Mouse (Mus musculus): ENCODE data around the gene Adgrl3. TPM values are rescaled to one million over a fixed set of nuclear protein-coding genes. Genes with fewer than 3 reads are reported as not detected.

Adgrl3 gene
- polyA plus RNA-seq (2016; fragmentation: Nextera tagmentation; extraction: Ambion mirVana): 45.5 and 48.7 TPM in 2 replicates

DNA sequence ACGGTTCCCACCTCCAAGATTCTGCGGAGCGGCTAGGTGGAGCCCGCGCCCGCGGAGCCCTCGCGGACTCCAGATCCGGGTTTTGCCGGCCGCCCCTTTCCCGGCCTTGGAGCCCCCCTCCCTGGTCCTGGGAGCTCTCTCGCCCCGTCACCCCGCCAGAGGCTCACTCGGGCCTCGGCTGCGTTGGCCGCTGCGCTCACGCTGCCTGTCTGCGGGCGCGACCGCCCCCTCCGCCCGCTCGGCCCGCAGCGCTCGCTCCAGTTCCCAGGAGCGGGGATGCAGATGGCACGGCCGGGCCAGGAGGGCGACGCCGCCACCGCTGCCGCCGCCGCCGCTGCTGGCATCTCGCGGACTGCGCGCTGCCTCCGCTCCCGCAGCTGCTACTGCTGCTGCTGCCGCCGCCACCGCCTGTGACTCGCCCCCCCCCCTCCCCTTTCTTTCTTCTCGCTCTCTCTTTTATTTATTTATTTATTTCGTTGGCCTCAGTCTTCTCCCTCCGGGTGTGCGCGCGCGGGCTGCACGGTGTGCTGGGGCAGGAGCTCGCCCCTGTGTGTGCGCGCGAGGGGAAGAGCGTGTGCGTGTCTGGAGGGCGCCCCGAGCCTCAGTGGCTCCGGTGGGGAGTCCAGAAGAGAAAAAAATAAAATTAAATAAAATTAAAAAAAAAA, at the start of gene Adgrl3:
Gene Adgrl3 (plus strand): TSS at position 549 of the 665 bp plus-strand sequence.
- Histone ChIP-seq H3K27me3 (no peaks in the 10 kb centered on the region), H3K4me1 (peaks cover 7% of the 10 kb centered on the region; the same call in 1 of the 2 replicates), H3K9me3 (no peaks in the 10 kb centered on the region), H3K27ac (peak within 1 kb of the TSS; percentile 97), H3K36me3 (no peaks in the 10 kb centered on the region), H3K4me2 (replicated peaks) (peak within 1 kb of the TSS; percentile 94), H3K4me3 (peak within 1 kb of the TSS; percentile 84), H3K9ac (peak within 1 kb of the TSS; percentile 84)
- under 1% methylated on average over 46 of the region's 70 CpGs for WGBS
- peak; percentile 88 for ATAC-seq (ENCODE audit: insufficient number of reproducible peaks, insufficient read depth, low FRiP score, low TSS enrichment)

DNA sequence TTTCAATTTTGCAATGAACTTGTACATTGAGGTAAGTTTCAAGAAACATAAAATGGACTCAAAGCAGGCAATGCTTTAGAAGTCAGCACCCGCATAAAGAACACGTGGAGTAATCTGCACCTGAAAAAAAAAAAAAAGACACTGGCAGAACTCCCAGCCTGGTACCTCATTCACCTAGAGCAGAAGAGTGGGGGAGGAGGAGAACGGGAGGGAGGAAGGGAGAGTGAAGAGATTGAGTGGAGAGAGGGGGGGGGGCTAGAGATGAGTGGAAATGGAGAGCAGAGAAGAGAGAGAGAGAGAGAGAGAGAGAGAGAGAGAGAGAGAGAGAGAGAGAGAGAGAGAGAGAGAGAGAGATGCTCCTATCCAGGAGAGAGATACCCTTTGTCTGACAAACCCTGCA, 772 bp upstream of the Adgrl3 start:
- H3K27me3 ChIP-seq: no peaks in the 10 kb centered on the region
- WGBS: 4% methylated on average over 3 of the region's 3 CpGs
- peaks cover 4% of the 10 kb centered on the region; the same call in 1 of the 2 replicates for H3K4me1 ChIP-seq
- peak overlapping the region; percentile 84 for H3K4me3 ChIP-seq
- H3K4me2 ChIP-seq (replicated peaks): peak overlapping the region; percentile 94
- no peaks in the 10 kb centered on the region for H3K36me3 ChIP-seq
- peak overlapping the region; percentile 97 for H3K27ac ChIP-seq
- H3K9ac ChIP-seq: peak overlapping the region; percentile 84
- ATAC-seq (ENCODE audit: insufficient number of reproducible peaks, insufficient read depth, low FRiP score, low TSS enrichment): no peak
- no peaks in the 10 kb centered on the region for H3K9me3 ChIP-seq

DNA sequence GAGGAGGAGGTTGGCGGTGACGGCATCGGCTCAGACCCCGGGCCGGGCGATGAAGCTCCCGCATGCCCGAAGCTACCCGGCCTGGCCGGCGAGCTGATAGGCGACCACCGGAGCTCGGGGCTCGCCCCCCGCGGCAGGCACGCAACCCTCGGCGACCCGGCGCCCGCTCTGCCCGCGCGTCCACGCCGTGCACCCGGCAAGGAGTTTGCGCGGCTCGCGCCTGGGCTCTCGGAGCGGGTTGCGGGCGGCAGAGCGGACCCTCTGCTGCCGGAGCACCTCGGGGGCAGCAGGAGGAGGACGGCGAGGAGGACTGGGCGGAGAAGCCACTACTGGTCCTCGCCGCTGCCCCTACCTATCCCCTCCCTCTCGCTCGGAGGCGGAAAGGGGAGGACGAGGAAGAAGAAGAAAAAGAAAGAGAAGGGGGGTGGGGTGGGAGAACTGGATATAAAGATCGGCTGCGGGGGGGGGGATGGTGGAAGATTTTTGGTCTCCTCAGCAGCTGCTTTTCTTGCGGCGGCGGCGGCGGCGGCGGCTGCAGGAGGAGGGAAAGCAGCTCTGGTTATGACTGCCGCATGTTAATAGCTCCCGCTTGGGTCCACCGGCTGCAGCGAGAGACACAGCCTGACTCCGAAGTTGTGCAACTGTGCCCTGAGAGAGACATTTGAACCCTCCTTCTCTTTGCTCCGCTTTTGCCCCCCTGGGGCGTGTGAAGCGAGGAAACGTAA, 505 bp downstream of the Adgrl3 start:
- Histone ChIP-seq H3K4me3 (peak overlapping the region; percentile 84), H3K36me3 (no peaks in the 10 kb centered on the region), H3K9me3 (no peaks in the 10 kb centered on the region), H3K27me3 (no peaks in the 10 kb centered on the region), H3K4me2 (replicated peaks) (peak overlapping the region; percentile 94), H3K27ac (peak overlapping the region; percentile 97), H3K4me1 (peaks cover 7% of the 10 kb centered on the region; the same call in 1 of the 2 replicates), H3K9ac (peak overlapping the region; percentile 84)
- under 1% methylated on average over 62 of the region's 67 CpGs for WGBS
- ATAC-seq (ENCODE audit: insufficient number of reproducible peaks, insufficient read depth, low FRiP score, low TSS enrichment): peak; percentile 53

DNA sequence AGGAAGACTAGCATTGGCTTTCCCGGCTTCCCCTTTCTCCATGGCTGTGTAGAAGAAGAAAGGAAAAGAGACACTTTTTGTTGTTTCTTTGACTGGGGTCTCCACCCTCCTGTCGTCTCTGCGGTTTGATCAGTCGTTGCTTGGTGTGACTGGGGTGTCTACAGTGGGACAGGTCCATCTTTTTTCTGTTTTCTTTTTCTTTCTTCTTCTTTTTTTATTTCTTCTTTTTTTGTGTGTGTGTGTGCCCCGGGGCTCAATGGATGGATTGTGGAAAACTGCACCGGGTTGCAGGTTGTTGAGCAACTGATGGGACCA, 1.0 kb downstream of the Adgrl3 start:
- H3K9me3 ChIP-seq: no peaks in the 10 kb centered on the region
- peak overlapping the region; percentile 84 for H3K4me3 ChIP-seq
- whole genome bisulfite sequencing: 0% methylated on average over 6 of the region's 6 CpGs
- peak overlapping the region; percentile 94 for H3K4me2 ChIP-seq (replicated peaks)
- ATAC-seq (ENCODE audit: insufficient number of reproducible peaks, insufficient read depth, low FRiP score, low TSS enrichment): no peak
- no peaks in the 10 kb centered on the region for H3K27me3 ChIP-seq
- peak overlapping the region; percentile 97 for H3K27ac ChIP-seq
- no peaks in the 10 kb centered on the region for H3K36me3 ChIP-seq
- peak overlapping the region; percentile 84 for H3K9ac ChIP-seq
- peaks cover 7% of the 10 kb centered on the region; the same call in 1 of the 2 replicates for H3K4me1 ChIP-seq

DNA sequence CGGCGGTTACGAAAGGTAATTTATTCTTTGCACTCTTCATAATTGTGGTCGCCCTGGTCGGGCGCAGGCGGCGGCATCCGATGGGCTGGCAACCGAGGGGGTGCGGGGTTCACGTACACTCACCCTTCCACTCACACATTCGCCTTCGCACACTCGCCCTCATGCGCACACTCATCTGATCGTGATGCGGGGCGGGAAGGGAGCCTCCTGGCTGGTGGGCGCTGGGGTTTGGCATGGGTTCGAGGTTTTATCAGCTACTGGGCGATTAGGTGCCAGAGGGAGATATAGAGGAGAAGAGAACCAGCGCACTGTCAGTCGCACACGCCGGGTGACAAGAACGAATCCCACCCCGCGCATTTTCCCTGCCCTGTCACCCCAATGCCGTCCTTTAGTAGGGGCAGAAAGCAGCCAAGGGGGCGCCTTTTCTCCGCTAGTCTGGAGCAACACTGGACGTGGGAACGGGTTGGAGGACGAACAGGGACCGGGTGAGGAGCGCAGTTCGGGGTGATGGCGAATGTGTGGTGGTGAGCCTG, 1.5 kb downstream of the Adgrl3 start:
- peak overlapping the region; percentile 97 for H3K27ac ChIP-seq
- H3K4me3 ChIP-seq: peak overlapping the region; percentile 84
- ATAC-seq (ENCODE audit: insufficient number of reproducible peaks, insufficient read depth, low FRiP score, low TSS enrichment): no peak
- under 1% methylated on average over 39 of the region's 39 CpGs for whole genome bisulfite sequencing
- peak overlapping the region; percentile 94 for H3K4me2 ChIP-seq (replicated peaks)
- H3K9me3 ChIP-seq: no peaks in the 10 kb centered on the region
- H3K36me3 ChIP-seq: no peaks in the 10 kb centered on the region
- no peaks in the 10 kb centered on the region for H3K27me3 ChIP-seq
- peaks cover 7% of the 10 kb centered on the region; the same call in 1 of the 2 replicates for H3K4me1 ChIP-seq
- peak overlapping the region; percentile 84 for H3K9ac ChIP-seq

DNA sequence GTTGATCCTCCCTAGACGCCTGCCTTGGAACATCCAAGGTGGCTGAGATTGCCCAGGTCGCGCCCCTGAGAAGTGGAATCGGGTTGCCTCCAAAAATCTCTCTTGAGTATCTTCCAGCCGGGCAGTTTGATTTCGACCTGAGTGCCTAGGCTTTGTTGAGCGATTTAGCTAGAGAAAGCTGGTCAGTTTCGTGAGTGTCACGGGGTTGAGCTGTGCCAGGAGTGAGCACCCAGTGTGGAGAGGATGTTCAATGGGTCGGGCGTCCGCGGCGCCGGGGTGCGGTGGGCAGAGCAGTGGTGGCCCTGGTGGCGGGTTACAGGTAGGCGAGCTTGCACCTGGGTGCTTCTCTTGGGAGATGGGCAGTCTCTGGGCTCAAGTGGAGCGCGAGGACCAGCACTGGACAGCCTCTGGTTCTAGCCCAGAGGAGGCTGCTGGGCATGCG, 1.9 kb downstream of the Adgrl3 start:
- under 1% methylated on average over 21 of the region's 21 CpGs for WGBS
- Histone ChIP-seq H3K27ac (peak overlapping the region; percentile 97; the same call in 1 of the 2 replicates), H3K4me3 (peak overlapping the region; percentile 84), H3K27me3 (no peaks in the 10 kb centered on the region), H3K4me2 (replicated peaks) (peak overlapping the region; percentile 94), H3K9me3 (no peaks in the 10 kb centered on the region), H3K36me3 (no peaks in the 10 kb centered on the region), H3K9ac (peak overlapping the region; percentile 84), H3K4me1 (peaks cover 7% of the 10 kb centered on the region; the same call in 1 of the 2 replicates)
- ATAC-seq (ENCODE audit: insufficient number of reproducible peaks, insufficient read depth, low FRiP score, low TSS enrichment): no peak

DNA sequence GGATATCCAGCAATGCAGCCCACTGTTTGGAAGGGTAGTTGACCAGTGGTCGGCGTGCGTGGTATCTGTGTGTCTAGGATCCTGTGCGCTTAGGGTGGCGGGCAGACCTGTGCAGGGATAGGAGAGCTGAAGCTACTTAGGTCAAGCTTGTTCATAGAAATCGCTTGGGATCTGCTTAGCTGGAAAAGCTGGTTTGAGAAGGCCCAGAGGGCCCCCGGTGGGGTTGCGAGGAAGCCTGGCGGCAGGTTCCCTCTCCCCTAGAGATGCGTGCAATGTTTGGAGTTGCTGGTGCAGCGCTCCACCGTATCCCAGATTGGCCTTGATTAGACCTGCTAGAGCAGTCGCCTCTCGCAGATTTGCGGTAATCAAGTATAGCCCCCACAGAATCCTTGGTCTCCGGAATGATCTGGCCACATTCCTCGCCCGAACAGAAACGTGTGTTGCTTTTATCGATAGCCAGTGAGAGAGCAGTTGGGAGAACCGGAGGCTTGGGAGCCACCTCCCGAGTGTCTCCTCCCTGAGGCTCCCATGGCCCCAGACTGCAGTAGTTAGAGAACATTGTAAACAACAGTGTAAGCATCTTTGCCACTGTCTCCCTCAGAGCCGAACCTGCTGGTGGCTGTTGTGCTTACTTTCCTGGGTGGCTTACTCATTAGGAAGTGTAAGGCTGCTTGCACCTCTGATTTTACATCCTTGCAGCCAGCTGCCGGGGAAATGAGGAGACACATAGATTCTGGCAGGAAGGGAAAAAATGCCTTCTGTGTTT, 2.6 kb downstream of the Adgrl3 start:
- Histone ChIP-seq H3K9ac (peak overlapping the region; percentile 84), H3K9me3 (no peaks in the 10 kb centered on the region), H3K4me3 (peak overlapping the region; percentile 84), H3K27ac (no peak overlapping the region), H3K27me3 (no peaks in the 10 kb centered on the region), H3K36me3 (no peaks in the 10 kb centered on the region), H3K4me1 (peaks cover 7% of the 10 kb centered on the region; the same call in 1 of the 2 replicates), H3K4me2 (replicated peaks) (peak overlapping the region; percentile 94)
- under 1% methylated on average over 24 of the region's 24 CpGs for WGBS
- ATAC-seq (ENCODE audit: insufficient number of reproducible peaks, insufficient read depth, low FRiP score, low TSS enrichment): no peak

DNA sequence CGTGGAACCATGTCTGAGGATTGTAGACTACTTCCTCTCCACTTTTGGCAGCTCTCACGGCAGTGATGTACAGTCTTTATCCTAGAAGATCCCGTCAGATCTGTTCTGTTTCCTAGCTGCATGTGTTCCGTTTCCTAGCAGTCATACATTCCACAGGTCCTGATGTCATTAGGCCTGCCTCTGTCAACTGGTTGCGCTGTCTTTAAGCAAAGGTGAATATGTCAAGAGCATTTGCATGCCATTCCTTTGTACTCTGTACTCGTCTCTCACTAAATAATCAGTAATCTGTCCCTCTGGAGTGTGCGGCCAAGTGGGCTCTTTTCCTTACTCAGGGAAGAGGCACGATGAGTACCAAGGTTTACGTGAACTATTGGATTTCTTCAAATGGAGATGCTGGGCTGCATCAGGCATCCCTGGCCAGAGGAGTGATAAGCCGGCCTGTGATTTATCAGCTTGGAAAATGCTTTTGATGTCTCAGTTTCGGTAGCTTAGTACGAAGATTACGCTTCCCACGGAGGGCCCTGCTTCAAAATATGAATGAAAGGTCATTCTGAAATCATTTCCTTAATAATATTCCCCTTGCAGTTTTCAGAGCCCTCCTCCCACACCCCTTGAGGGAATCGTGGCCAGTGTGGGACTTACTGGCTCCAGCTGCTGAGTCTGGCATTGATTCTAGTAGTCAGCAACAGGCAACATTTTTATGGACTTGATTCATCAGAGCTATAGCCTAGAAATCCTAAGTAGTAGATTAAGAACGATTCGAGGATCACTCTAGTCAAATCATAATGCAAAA, 4.2 kb downstream of the Adgrl3 start:
- WGBS: 38% methylated on average over 17 of the region's 17 CpGs
- ATAC-seq (ENCODE audit: insufficient number of reproducible peaks, insufficient read depth, low FRiP score, low TSS enrichment): no peak
- Histone ChIP-seq H3K27me3 (no peaks in the 10 kb centered on the region), H3K36me3 (no peaks in the 10 kb centered on the region), H3K4me1 (peaks cover 13% of the 10 kb centered on the region), H3K27ac (no peak overlapping the region), H3K9ac (no peak overlapping the region), H3K4me2 (replicated peaks) (peak overlapping the region; percentile 40), H3K4me3 (peak overlapping the region; percentile 21), H3K9me3 (no peaks in the 10 kb centered on the region)

DNA sequence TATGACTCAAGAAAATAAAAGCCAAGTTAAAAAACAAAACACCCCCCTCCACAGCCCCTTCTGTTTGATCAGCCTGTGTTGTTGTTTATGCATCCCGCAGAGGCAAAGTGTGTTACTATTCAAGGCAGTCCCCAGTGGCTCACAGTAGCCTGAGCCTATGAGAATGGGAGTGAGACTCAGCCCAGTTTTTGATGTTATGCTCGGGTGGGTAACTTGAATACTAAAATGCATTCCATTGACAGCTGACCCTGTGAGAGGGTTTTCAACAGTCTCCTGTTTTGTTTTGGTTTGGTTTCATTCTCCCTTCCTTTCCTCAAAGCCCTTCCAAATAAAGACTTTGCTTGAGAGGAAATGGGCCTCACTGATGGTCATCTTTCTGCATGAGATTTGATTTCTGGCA, 8.9 kb downstream of the Adgrl3 start:
- Histone ChIP-seq H3K9me3 (no peaks in the 10 kb centered on the region), H3K36me3 (no peaks in the 10 kb centered on the region), H3K27ac (no peak overlapping the region), H3K9ac (no peak overlapping the region), H3K27me3 (no peaks in the 10 kb centered on the region), H3K4me3 (no peak overlapping the region), H3K4me1 (peaks cover 11% of the 10 kb centered on the region), H3K4me2 (replicated peaks) (no peak overlapping the region)
- WGBS: 7% methylated on average over 2 of the region's 2 CpGs
- ATAC-seq (ENCODE audit: insufficient number of reproducible peaks, insufficient read depth, low FRiP score, low TSS enrichment): no peak

DNA sequence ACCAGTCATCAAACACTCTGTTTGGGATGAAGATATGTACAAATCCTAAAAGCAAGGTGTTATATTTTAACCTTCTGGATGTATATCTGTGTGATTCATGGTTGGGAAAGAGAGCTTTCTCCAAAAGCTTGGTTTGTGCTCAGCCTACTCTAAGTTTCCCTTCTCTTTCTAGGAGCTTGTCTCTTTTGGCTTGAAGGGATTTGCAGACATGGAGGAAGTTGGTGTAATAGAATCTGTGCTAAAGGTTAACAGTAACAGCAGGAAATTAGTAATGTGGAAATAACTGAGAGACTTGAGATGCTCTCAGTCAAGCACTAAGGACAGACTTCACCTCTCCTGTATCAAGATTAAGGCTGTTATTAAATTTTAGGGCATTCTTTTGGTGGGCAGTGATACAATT, 17.2 kb downstream of the Adgrl3 start:
- no peaks in the 10 kb centered on the region for H3K27me3 ChIP-seq
- H3K36me3 ChIP-seq: no peaks in the 10 kb centered on the region
- H3K4me3 ChIP-seq: no peak overlapping the region
- no peak overlapping the region for H3K4me2 ChIP-seq (replicated peaks)
- H3K9me3 ChIP-seq: no peaks in the 10 kb centered on the region
- H3K27ac ChIP-seq: no peak overlapping the region
- no peak for ATAC-seq (ENCODE audit: insufficient number of reproducible peaks, insufficient read depth, low FRiP score, low TSS enrichment)
- H3K4me1 ChIP-seq: no peaks in the 10 kb centered on the region
- no peak overlapping the region for H3K9ac ChIP-seq

DNA sequence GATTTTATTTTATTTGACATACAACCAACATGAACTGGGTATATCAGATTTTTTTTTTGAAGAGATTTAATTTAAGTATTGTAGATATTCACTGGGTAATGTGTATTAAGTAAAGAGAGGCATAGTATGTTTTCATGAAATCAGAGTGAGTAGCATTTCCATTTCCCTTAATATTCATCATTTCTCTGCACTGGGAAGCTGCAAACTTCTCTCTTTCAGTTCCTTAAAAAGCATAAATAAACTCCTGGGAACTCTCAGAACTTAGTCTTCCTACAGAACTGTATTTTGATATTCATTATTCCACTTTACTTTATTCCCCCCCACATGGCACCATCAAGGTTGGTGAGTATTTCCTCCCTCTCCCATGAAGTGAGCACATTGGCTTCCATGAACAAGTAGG, 23.9 kb downstream of the Adgrl3 start:
- Histone ChIP-seq H3K36me3 (no peaks in the 10 kb centered on the region), H3K4me2 (replicated peaks) (no peak overlapping the region), H3K9me3 (no peaks in the 10 kb centered on the region), H3K4me3 (no peak overlapping the region), H3K27me3 (no peaks in the 10 kb centered on the region), H3K9ac (no peak overlapping the region), H3K4me1 (no peaks in the 10 kb centered on the region), H3K27ac (no peak overlapping the region)
- no peak for ATAC-seq (ENCODE audit: insufficient number of reproducible peaks, insufficient read depth, low FRiP score, low TSS enrichment)
